Mouse (Mus musculus): Measurements from ENCODE around the gene Gm28168. TPM values are rescaled to one million over a fixed set of nuclear protein-coding genes. Genes with fewer than 3 reads are reported as not detected.
"Not testable (repeated sequence)": the region's sequence is repeated elsewhere in the genome, so short reads cannot be mapped to it uniquely, and the experiment has no call there.

Gene Gm28168
- not detected for total RNA-seq (2022)

DNA sequence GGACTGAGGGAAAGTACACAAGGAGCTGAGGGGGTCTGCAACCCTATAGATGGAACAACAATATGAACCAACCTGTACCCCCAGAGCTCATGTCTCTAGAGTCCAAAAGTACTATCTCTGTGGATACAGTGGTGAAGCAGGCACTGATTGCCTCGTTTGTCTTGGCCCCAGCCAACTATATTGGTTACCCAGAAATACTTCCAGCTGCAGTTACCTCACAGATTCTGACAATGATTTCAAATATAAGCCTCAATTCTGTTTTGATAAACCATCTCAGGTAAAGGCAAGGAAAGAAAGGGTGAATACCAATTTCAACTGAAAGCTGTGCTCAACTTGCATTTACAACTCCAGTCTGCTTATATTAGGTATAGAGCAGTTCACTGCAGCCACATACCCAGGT lies at the start of gene Gm28168:
Gm28168 (plus strand) TSS at position 301 of the 400 bp plus-strand sequence.
- not testable (repeated sequence) for DNase-seq (ENCODE audit: low spot score)

DNA sequence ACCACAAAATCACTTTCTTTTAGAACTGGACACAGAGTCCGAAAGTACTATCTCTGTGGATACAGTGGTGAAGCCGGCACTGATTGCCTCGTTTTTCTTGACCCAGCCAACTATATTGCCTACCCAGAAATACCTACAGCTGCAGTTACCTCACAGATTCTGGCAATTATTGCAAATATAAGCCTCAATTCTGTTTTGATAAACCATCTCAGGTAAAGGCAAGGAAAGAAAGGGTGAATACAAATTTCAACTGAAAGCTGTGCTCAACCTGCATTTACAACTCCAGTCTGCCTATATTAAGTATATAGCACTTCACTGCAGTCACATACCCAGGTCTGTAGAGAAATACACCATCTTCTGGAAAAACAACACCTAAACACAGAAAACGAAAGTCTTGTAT lies 37.8 kb downstream of the Gm28168 start, which contains the start of gene Gm7145:
Gm7145 (plus strand) TSS at position 301 of the 400 bp plus-strand sequence.
- DNase-seq (ENCODE audit: low spot score): no peak

Other genes starting within 250 kb of the Gm28168 start
- not detected for gene Gm28363, start 230.9 kb upstream of the Gm28168 start, total RNA-seq (2022)
- gene B020011L13Rik, start 146.9 kb upstream of the Gm28168 start, total RNA-seq (2022): not detected
- gene Gm28360, start 97.9 kb upstream of the Gm28168 start, total RNA-seq (2022): not detected
- gene Gm7145, start 37.9 kb downstream of the Gm28168 start, total RNA-seq (2022): not detected
- gene Gm29106, start 248.5 kb downstream of the Gm28168 start, total RNA-seq (2022): not detected